Mouse (Mus musculus): Measurements from ENCODE around the gene Actrt2. TPM values are rescaled to one million over a fixed set of nuclear protein-coding genes. Genes with fewer than 3 reads are reported as not detected.

Gene Actrt2
- polyA plus RNA-seq, 1 experiment from 2014 or later = not detected

Other genes starting within 250 kb of the Actrt2 start
- gene Prdm16, start 31.0 kb downstream of the Actrt2 start, polyA plus RNA-seq (2014; fragmentation: Nextera tagmentation; extraction: Ambion mirVana) = 17.6 and 21.8 TPM in 2 replicates
- gene Ttc34, start 169.6 kb upstream of the Actrt2 start, polyA plus RNA-seq (2014; fragmentation: Nextera tagmentation; extraction: Ambion mirVana) = 0.09 and 0.32 TPM in 2 replicates
- gene Mmel1, start 201.7 kb upstream of the Actrt2 start, polyA plus RNA-seq (2014; fragmentation: Nextera tagmentation; extraction: Ambion mirVana) = 0.48 and 0.56 TPM in 2 replicates
- 39.8 and 41.4 TPM in 2 replicates for gene Fam213b, start 231.3 kb upstream of the Actrt2 start, polyA plus RNA-seq (2014; fragmentation: Nextera tagmentation; extraction: Ambion mirVana)

Data from hindbrain, embryonic 11.5 days (tissue).